Mouse (Mus musculus) Patski (cell line): Measurements from ENCODE around the gene Pigl. TPM values are rescaled to one million over a fixed set of nuclear protein-coding genes. Genes with fewer than 3 reads are reported as not detected.
"Not testable (repeated sequence)": the region's sequence is repeated elsewhere in the genome, so short reads cannot be mapped to it uniquely, and the experiment has no call there.

ENCODE experiments used
- ATAC-seq: fragments of 100-300 bp; one replicate; pipeline ENCODE4 v1.8.0; 2021
- CTCF ChIA-PET: fragments of 350-600 bp; sonication (Branson Sonifier 250); formaldehyde crosslinking; loops from one replicate; lab custom pipeline; 2022; ENCODE audit warnings: inconsistent platforms; lab: Charles Lee
- POLR2A ChIA-PET: fragments of 350-600 bp; sonication (Branson Sonifier 250); formaldehyde crosslinking; loops from one replicate; lab custom pipeline; 2022; ENCODE audit warnings: antibody characterized with exemption, inconsistent platforms; lab: Charles Lee
- DNase-seq: peaks from one replicate; pipeline ENCODE4 v3.0.0-alpha.2; 2011; ENCODE audit warnings: low read depth, low spot score
- H3K27me3 ChIP-seq: fragments of 371-371 bp; one replicate; pipeline ENCODE4 v1.5.1; 2021
- CTCF ChIP-seq: fragments of 100-300 bp; IDR thresholded peaks from one replicate; pipeline ENCODE4 v1.5.1; 2021
- in situ Hi-C: fragments of 300-500 bp; cut with MboI; formaldehyde crosslinking; loops from 3 replicates; pipeline ENCODE4 v1.11.1; 2018; ENCODE audit warnings: low pct_unique_long_range_greater_than_20kb, mixed read lengths
- polyA plus RNA-seq: library from polyadenylated mRNA; unstranded; gene quantifications from one replicate; pipeline ENCODE4 v1.2.3, GENCODE M21; 2021

Pigl gene
- polyA plus RNA-seq, 1 experiment from 2014 or later: 6.5 TPM

GRCm38 (mm10) chr11:62466546-62466945, 8.3 kb downstream of the Pigl start:
- CTCF ChIA-PET: interaction anchor here (0.8 to 1.6 kb wide), 2 partner anchors 16 to 111 kb away, joined by 3 read pairs; no protein-coding TSS in a partner anchor
- POLR2A ChIA-PET: no interaction called here
- in situ Hi-C loops: no loop called here
- no peak for TF ChIP-seq CTCF
- no peak for ATAC-seq
- DNase-seq: no peak
- no peaks in the 10 kb centered on the region for H3K27me3 ChIP-seq

GRCm38 (mm10) chr11:62467289-62467688, 9.0 kb downstream of the Pigl start:
- in situ Hi-C loops, POLR2A ChIA-PET, DNase-seq, ATAC-seq, H3K27me3 ChIP-seq: not testable (repeated sequence)
- CTCF ChIA-PET: interaction anchor here (0.8 to 1.6 kb wide), 2 partner anchors 15 to 110 kb away, joined by 3 read pairs; no protein-coding TSS in a partner anchor

GRCm38 (mm10) chr11:62470451-62470850, 12.2 kb downstream of the Pigl start:
- H3K27me3 ChIP-seq: no peaks in the 10 kb centered on the region
- POLR2A ChIA-PET: interaction anchor here (1.3 kb wide), 1 partner anchor 12 kb away, joined by 3 read pairs; the partner anchor contains the start of genes Ncor1 and Pigl
- in situ Hi-C loops: no loop called here
- DNase-seq (no peak), ATAC-seq (no peak)
- CTCF ChIA-PET: interaction anchor here (0.8 to 0.9 kb wide), 2 partner anchors 14 to 26 kb away, joined by 3 to 4 read pairs; no protein-coding TSS in a partner anchor
- TF ChIP-seq CTCF: no peak

GRCm38 (mm10) chr11:62473516-62473915, 15.3 kb downstream of the Pigl start:
- TF ChIP-seq CTCF: no peak
- POLR2A ChIA-PET: interaction anchor here (0.6 kb wide), 1 partner anchor 43 kb away, joined by 3 read pairs; no protein-coding TSS in a partner anchor
- CTCF ChIA-PET: interaction anchor here (1.2 kb wide), 1 partner anchor 9 kb away, joined by 3 read pairs; no protein-coding TSS in a partner anchor
- no peak for ATAC-seq
- H3K27me3 ChIP-seq: no peaks in the 10 kb centered on the region
- in situ Hi-C loops: no loop called here
- no peak for DNase-seq

GRCm38 (mm10) chr11:62476156-62476555, 17.9 kb downstream of the Pigl start:
- no peaks in the 10 kb centered on the region for H3K27me3 ChIP-seq
- ChIA-PET POLR2A (no interaction called here), CTCF (interaction anchor here (0.9 kb wide), 1 partner anchor 9 kb away, joined by 4 read pairs; no protein-coding TSS in a partner anchor)
- in situ Hi-C loops: no loop called here
- DNase-seq (no peak), ATAC-seq (no peak)
- no peak for TF ChIP-seq CTCF

GRCm38 (mm10) chr11:62478931-62479330, 20.7 kb downstream of the Pigl start:
- ATAC-seq (no peak), DNase-seq (no peak)
- H3K27me3 ChIP-seq: no peaks in the 10 kb centered on the region
- TF ChIP-seq CTCF: no peak
- in situ Hi-C loops: no loop called here
- POLR2A ChIA-PET: no interaction called here
- CTCF ChIA-PET: interaction anchor here (1.2 kb wide), 1 partner anchor 17 kb away, joined by 3 read pairs; no protein-coding TSS in a partner anchor

- no peaks in the 10 kb centered on the region for H3K27me3 ChIP-seq
- ATAC-seq: no peak
- TF ChIP-seq CTCF: no peak
- POLR2A ChIA-PET: no interaction called here
- CTCF ChIA-PET: interaction anchor here (1.2 kb wide), 1 partner anchor 16 kb away, joined by 3 read pairs; no protein-coding TSS in a partner anchor
- in situ Hi-C loops: no loop called here
- DNase-seq: no peak
Measured at GRCm38 (mm10) chr11:62479581-62479980, 21.3 kb downstream of the Pigl start.

- in situ Hi-C loops: no loop called here
- no peak for DNase-seq
- H3K27me3 ChIP-seq: no peaks in the 10 kb centered on the region
- ChIA-PET POLR2A (no interaction called here), CTCF (no interaction called here)
- TF ChIP-seq CTCF: no peak
- ATAC-seq: no peak
Measured at GRCm38 (mm10) chr11:62486949-62487348, 28.7 kb downstream of the Pigl start.

GRCm38 (mm10) chr11:62487540-62488350, 29.5 kb downstream of the Pigl start:
- DNase-seq: no peak
- in situ Hi-C loops: no loop called here
- no peak for ATAC-seq
- CTCF ChIA-PET: interaction anchor here (0.9 to 1.4 kb wide), 2 partner anchors 9 to 23 kb away, joined by 3 to 6 read pairs; no protein-coding TSS in a partner anchor
- no peak for TF ChIP-seq CTCF
- POLR2A ChIA-PET: no interaction called here
- H3K27me3 ChIP-seq: no peaks in the 10 kb centered on the region

GRCm38 (mm10) chr11:62493701-62494100, 35.4 kb downstream of the Pigl start:
- in situ Hi-C loops: no loop called here
- no peak for DNase-seq
- no peak for ATAC-seq
- ChIA-PET CTCF (no interaction called here), POLR2A (no interaction called here)
- no peaks in the 10 kb centered on the region for H3K27me3 ChIP-seq
- TF ChIP-seq CTCF: no peak
